Mouse (Mus musculus) gastrocnemius, postnatal 10 days (tissue): ENCODE measurements at regions not wholly inside any gene's neighbourhood (a gene's known extent, or its start where the extent isn't known, plus 50 kb on each side); places are given as distances from the start of the nearest gene placed in this dataset.

ENCODE experiments used
- DNase-seq: peaks from one replicate; pipeline ENCODE4 v3.0.0; 2021; ENCODE audit warnings: mixed read lengths

DNA sequence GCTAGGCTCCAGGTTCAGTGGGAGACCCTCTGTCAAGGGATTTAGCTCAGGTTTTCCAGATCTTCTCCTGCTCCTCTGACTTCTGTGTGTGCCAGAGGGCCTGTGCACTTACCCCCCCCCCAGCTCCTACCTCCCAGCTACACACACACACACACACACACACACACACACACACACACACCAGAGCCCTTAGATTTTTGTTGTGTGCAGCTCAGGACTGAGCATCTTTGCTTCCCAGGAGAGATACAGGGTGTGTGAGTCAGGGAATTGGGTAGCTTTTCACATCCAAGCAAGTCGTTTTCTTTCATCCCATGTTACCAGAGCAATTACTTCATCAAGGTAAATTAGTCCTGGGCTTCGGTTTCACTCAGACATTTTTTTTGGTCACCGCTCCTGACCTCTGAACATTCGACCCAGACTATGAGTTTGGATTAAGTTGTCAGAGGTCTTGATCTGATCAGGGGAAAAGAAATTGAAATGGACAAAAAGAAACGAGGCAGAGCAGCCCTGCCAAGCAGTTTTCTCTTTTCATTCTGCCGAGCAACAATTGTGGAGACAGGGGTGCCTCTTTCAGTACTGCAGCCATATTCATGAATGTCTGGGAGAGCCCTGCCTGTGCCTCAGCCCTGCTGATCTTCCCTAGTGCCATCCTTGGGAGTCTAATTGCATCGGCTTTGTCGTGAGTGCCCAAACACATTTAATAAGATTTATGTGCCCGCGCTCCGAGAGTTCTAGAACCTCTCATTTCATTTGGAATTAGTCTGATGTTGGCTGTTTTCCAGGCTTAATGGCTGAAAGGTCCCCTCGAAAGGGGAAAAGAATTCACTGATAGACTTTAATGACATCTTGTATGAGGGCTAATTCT lies 241.3 kb downstream of the 1500009L16Rik start:
- no peak for DNase-seq

DNA sequence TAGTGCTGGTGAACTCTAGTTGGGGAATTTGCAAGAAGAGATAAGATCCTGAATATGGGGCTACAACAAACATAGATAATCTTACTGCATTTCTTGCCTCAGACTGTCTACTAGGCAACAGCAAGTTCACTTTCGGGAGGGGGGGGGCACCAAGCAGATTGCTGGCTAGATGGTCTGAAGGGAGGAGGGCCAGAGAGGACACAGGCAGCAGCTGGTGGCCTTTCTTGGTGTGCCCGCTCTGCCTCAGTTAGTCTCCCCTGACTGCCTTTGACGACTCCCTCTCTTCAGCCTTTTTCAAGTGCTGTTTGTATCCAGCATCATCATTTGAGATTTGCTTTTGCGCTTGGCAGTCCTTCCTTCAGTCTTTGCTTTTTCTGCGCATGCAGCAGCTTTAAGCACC lies 242.2 kb downstream of the 1500009L16Rik start:
- no peak for DNase-seq

- no peak for DNase-seq
Measured at GRCm38 (mm10) chr10:83970501-83970900, 247.8 kb downstream of the 1500009L16Rik start.

- DNase-seq = no peak
Measured at GRCm38 (mm10) chr10:83974548-83974947, 251.9 kb downstream of the 1500009L16Rik start.

- no peak for DNase-seq
Measured at GRCm38 (mm10) chr10:83976548-83976947, 253.9 kb downstream of the 1500009L16Rik start.

DNA sequence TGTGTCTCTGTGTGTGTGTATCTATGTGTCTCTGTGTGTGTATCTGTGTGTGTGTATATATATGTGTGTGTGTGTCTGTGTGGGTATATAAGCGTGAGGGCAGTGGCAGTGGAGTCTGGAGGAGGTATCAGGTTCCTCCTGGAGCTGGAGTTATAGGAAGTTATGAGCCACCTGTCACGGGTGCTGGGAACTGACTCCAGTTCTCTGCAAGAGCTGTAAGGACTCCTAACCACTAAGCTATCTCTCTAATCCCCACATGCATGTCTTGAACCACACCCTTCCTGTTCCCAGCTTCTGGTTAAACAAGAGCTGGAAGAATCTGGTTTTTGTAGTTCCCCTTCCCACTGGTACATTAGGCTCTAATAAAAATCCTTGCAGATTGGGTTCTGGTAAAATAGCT lies 257.3 kb downstream of the 1500009L16Rik start:
- DNase-seq = no peak

DNA sequence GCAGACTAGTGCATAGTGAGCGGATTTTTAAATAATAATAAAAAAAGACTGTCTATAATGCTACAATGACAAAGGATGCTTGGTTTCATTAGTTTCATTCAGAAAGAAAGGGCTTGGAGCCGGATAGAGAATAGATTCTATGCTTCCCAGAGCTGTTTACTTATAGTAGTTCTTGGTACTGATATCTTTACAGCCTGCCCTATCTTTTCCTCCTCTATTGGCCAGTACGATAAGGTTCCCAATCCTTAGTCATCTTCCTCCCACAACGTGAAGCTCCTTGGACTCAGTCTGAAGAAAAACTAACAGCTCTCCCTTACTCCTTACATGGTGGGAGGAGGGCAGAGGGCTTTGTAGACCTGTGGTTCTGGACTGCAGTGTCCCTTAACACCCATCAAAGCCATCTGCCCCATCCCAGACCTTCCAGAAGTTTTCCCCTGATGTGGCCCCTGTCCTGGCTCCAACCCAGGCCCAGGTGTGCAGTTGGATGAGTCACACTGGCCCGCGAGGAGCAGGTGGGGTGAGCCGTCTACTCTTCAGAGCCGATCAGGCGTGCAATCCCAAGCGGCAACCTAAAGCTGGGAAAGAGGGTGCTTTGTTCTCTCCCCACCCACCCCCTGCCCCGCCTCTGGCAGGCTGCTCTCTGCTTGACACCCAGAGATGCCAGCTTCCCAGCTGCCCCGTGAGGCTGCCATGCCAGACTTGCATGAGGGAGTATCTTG lies 262.2 kb downstream of the 1500009L16Rik start:
- no peak for DNase-seq

DNA sequence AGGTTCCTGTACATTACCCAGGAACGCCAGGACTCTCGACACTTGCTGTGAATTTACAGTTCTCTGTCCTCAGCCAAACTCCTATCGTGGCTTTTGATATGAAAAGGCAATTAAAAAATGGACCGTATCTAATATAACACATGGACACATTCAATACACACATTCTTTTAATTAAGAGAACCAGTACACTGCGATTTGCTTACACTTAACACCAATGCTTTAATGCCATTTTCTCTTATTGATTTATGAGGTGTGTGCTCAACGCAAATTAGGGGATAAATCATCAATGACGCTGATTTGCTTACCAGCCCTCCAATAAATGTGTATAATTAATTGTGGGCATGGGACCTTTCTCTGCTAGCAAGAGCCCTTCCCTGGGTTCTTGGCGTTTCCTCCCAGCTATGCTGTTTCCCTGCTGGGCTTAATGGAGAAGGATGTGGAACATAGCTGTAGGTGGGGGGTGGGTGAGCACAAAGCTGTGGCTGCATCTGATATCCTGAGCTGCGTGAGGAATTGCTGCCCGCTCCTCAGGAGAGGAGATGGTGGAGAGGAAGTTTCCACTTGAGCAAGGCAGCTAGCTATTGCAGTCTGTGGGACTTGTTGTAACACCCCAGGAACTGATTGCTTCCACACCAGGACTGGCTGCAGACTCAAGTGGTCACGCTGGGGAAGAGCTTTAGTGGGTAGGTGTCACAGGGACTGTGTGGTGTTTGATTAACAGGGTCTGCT lies 270.1 kb downstream of the 1500009L16Rik start:
- no peak for DNase-seq

GRCm38 (mm10) chr10:83995026-83995600 lies 272.4 kb downstream of the 1500009L16Rik start:
- DNase-seq = no peak

GRCm38 (mm10) chr10:83995913-83996312 lies 273.2 kb downstream of the 1500009L16Rik start:
- peak; percentile 68 for DNase-seq

DNA sequence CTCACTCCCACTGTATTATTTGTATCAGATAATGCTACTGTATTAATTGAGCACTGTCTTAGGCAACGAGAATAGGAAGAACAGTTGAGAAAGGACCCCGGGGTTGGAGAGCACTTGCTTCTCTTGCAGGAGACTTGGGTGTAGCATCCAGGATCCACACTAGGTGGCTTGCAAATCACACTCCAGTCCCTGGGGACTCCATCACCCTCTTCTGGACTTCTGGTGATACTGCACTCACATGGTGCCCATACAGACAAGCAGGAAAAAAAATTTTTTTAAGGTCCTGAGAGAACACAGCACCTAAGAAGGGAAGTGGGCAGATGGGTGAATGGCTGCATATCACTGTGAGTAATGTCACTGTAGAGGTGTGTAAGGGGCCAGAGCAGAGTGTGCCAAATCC lies 273.8 kb downstream of the 1500009L16Rik start:
- DNase-seq = no peak

- no peak for DNase-seq
Measured at GRCm38 (mm10) chr10:84000436-84001208, 278.0 kb downstream of the 1500009L16Rik start.

DNA sequence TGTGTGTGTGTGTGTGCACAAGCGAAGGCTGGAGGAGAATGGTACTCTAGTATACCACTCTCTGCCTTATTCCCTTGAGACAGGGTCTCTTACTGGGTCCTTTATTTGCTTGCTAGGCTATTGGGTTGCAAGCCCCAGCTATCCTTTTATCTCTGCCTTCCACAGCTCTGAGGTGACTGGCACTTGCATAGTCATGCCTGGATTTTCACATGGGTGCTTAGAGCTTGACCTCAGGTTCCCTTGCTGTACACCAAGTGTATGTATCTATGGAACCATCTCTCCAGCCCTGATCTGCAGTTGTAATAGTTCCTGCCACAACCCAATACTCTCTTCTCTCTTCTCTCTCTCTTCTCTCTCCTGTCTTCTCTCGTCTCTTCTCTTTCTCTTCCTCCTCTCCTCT lies 280.1 kb downstream of the 1500009L16Rik start:
- DNase-seq = no peak

- DNase-seq = no peak
Measured at GRCm38 (mm10) chr10:84003601-84004149, 281.0 kb downstream of the 1500009L16Rik start.

DNA sequence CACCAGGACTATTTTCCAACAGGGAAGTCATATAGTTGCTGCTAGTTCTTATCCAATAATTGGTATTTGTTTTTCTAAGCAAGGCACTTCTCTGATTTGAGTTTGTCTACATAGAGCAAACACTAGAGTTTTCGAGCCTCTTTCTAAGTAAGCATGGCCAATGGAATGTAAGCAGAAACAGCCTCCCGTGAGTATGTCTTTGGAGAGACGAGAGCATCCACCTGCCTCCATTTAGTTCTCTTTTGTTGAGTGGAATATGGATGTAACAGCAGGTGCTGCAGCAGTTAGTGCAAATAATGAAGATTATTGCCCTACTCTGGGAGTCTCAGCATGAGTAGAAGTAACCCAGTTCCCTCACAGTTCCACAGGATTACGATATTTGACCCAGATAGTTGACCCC lies 286.3 kb downstream of the 1500009L16Rik start:
- no peak for DNase-seq

DNA sequence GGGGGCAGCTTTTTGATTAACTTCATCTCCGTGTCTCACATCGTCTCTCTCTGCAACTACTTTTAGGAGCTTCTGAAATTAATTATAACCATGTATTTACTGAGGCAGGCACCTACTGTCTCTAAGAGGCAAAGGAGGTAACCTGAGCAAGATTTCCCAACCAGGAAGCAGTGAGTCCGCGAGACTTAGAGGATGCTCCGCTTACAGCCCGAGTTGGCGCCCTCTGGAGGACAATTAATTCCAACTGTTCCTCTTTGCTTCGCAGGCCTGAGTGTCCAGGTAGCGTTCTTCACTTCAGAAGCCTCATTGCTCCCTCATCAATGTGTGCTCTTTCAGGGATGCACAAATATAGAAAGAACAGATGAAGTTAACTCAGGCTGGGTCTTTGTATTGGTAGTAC lies 296.7 kb downstream of the 1500009L16Rik start:
- DNase-seq = peak; percentile 63

GRCm38 (mm10) chr10:84020023-84020620 lies 297.5 kb downstream of the 1500009L16Rik start:
- DNase-seq = peak; percentile 80

GRCm38 (mm10) chr10:84021167-84022120 lies 298.8 kb downstream of the 1500009L16Rik start:
- no peak for DNase-seq

DNA sequence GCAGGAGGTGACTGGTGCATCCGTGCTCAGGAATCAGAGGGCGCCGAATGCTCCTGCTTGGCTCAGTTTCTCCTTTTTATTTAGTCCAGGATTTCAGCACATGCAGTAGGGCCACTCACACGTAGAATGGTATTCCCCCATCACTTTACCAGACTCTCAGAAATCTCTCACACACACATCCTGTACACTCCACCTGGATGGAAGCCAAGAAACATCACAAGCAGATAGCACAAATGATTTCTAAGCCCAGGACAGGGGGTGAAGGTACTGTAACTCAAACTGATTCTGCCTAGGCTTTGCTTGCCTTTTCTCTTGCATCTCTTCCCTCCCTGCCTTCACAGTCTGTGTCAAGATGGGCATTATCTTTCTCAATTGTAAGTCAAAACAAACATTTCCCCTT lies 301.6 kb downstream of the 1500009L16Rik start:
- no peak for DNase-seq

GRCm38 (mm10) chr10:84024901-84025300 lies 302.2 kb downstream of the 1500009L16Rik start:
- no peak for DNase-seq
